Mouse (Mus musculus) MEL (cell line): Measurements from ENCODE around the gene Dnal4. TPM values are rescaled to one million over a fixed set of nuclear protein-coding genes. Genes with fewer than 3 reads are reported as not detected.

Experiments
- DNase-seq: peaks from one replicate; pipeline ENCODE4 v3.0.0; 2011; ENCODE audit warnings: low read depth, low spot score
- H3K27ac ChIP-seq: 2 replicates; pipeline ENCODE4 v1.5.1; 2012; ENCODE audit warnings: low read depth, mild to moderate bottlenecking, control low read depth, low read length, moderate library complexity; ENCODE audit not compliant: control insufficient read depth
- H3K27me3 ChIP-seq, 2 experiments: fragments of 150-350 bp in 1 of 2; sonication (generic) in 1 of 2; 2 replicates each; pipeline ENCODE4 v1.6.1; 2012; ENCODE audit warnings: low read length in 2 of 2, mild to moderate bottlenecking in 2 of 2, improper control_type of control experiment in 1 of 2, moderate library complexity in 1 of 2; ENCODE audit not compliant: insufficient read depth in 2 of 2, control insufficient read depth in 1 of 2
- H3K36me3 ChIP-seq, 2 experiments: 2 replicates each; pipeline ENCODE4 v1.6.1; 2012 to 2014; ENCODE audit warnings: low read length in 2 of 2, improper control_type of control experiment in 1 of 2, inconsistent platforms in 1 of 2, mild to moderate bottlenecking in 1 of 2; ENCODE audit not compliant: insufficient read depth in 2 of 2, control insufficient read depth in 1 of 2
- H3K4me1 ChIP-seq, 2 experiments: fragments of 150-350 bp in 1 of 2; sonication (generic) in 1 of 2; 2 replicates each; pipeline ENCODE4 v1.6.1; 2012; ENCODE audit warnings: low read length in 2 of 2, improper control_type of control experiment in 1 of 2, mild to moderate bottlenecking in 1 of 2; ENCODE audit not compliant: insufficient read depth in 2 of 2, control insufficient read depth in 1 of 2
- H3K4me3 ChIP-seq, 2 experiments: fragments of 150-350 bp in 1 of 2; sonication (generic) in 1 of 2; 2 replicates each; pipeline ENCODE4 v1.5.1; 2012; ENCODE audit warnings: low read depth in 2 of 2, low read length in 2 of 2, mild to moderate bottlenecking in 2 of 2, moderate library complexity in 2 of 2, control low read depth in 1 of 2, improper control_type of control experiment in 1 of 2; ENCODE audit not compliant: control insufficient read depth in 1 of 2, insufficient read depth in 1 of 2
- H3K79me2 ChIP-seq: 2 replicates; pipeline ENCODE4 v1.6.1; 2012; ENCODE audit warnings: mild to moderate bottlenecking, low read length, moderate library complexity; ENCODE audit not compliant: control insufficient read depth, poor library complexity, insufficient read depth
- H3K9ac ChIP-seq: 2 replicates; pipeline ENCODE4 v1.6.1; 2012; ENCODE audit warnings: low read depth, mild to moderate bottlenecking, control low read depth, low read length, moderate library complexity; ENCODE audit not compliant: control insufficient read depth, poor library complexity, severe bottlenecking
- H3K9me3 ChIP-seq: fragments of 150-350 bp; sonication (generic); replicated peaks from 2 replicates; pipeline ENCODE4 v1.6.1; 2012; ENCODE audit warnings: mild to moderate bottlenecking, low read length, improper control_type of control experiment, moderate library complexity; ENCODE audit not compliant: insufficient read depth
- CTCF ChIP-seq, 3 experiments: IDR thresholded peaks in 2 of 3; conservative IDR thresholded peaks in 1 of 3; 2 replicates each; pipeline ENCODE4 v1.5.1; 2011 to 2012; ENCODE audit warnings: low read length in 3 of 3, low read depth in 2 of 3, mild to moderate bottlenecking in 2 of 3, improper control_type of control experiment in 1 of 3, inconsistent platforms in 1 of 3, mixed read lengths in 1 of 3, moderate library complexity in 1 of 3; ENCODE audit not compliant: control insufficient read depth in 1 of 3, insufficient read depth in 1 of 3, poor library complexity in 1 of 3, severe bottlenecking in 1 of 3
- E2F4 ChIP-seq: IDR thresholded peaks from 2 replicates; pipeline ENCODE4 v1.6.1; 2011; ENCODE audit warnings: low read depth, low read length, improper control_type of control experiment, borderline replicate concordance
- ELF1 ChIP-seq: IDR thresholded peaks from 2 replicates; pipeline ENCODE4 v1.6.1; 2014; ENCODE audit warnings: low read depth, mild to moderate bottlenecking, inconsistent platforms, low read length, improper control_type of control experiment, moderate library complexity
- EP300 ChIP-seq, 2 experiments: IDR thresholded peaks; 2 replicates each; pipeline ENCODE4 v1.6.1; 2011; ENCODE audit warnings: improper control_type of control experiment in 2 of 2, low read length in 2 of 2, low read depth in 1 of 2, mild to moderate bottlenecking in 1 of 2
- GABPA ChIP-seq: IDR thresholded peaks from 2 replicates; pipeline ENCODE4 v1.6.1; 2012; ENCODE audit warnings: low read depth, mild to moderate bottlenecking, inconsistent platforms, low read length, improper control_type of control experiment, moderate library complexity
- HCFC1 ChIP-seq: IDR thresholded peaks from 2 replicates; pipeline ENCODE4 v1.6.1; 2012; ENCODE audit warnings: low read depth, mild to moderate bottlenecking, inconsistent platforms, low read length, improper control_type of control experiment, moderate library complexity
- MAFK ChIP-seq: IDR thresholded peaks from 2 replicates; pipeline ENCODE4 v1.6.1; 2011; ENCODE audit warnings: low read depth, mild to moderate bottlenecking, low read length, improper control_type of control experiment, borderline replicate concordance
- MAZ ChIP-seq: IDR thresholded peaks from 2 replicates; pipeline ENCODE4 v1.6.1; 2012; ENCODE audit warnings: low read depth, mild to moderate bottlenecking, inconsistent platforms, low read length, improper control_type of control experiment
- MEF2A ChIP-seq: IDR thresholded peaks from 2 replicates; pipeline ENCODE4 v1.6.1; 2014; ENCODE audit warnings: low read depth, mild to moderate bottlenecking, inconsistent platforms, low read length, improper control_type of control experiment; ENCODE audit not compliant: poor library complexity, insufficient replicate concordance, severe bottlenecking; ENCODE audit errors: extremely low read depth
- MXI1 ChIP-seq: IDR thresholded peaks from 2 replicates; pipeline ENCODE4 v1.6.1; 2011; ENCODE audit warnings: mild to moderate bottlenecking, low read depth, low read length, improper control_type of control experiment
- MYB ChIP-seq: IDR thresholded peaks from 2 replicates; pipeline ENCODE4 v1.6.1; 2011; ENCODE audit warnings: mild to moderate bottlenecking, low read depth, low read length, improper control_type of control experiment
- MYC ChIP-seq: IDR thresholded peaks from 2 replicates; pipeline ENCODE4 v1.6.1; 2011; ENCODE audit warnings: low read depth, mild to moderate bottlenecking, low read length, improper control_type of control experiment, moderate library complexity
- NRF1 ChIP-seq: IDR thresholded peaks from 2 replicates; pipeline ENCODE4 v1.6.1; 2014; ENCODE audit warnings: low read depth, mild to moderate bottlenecking, inconsistent platforms, low read length, improper control_type of control experiment, moderate library complexity; ENCODE audit not compliant: poor library complexity, insufficient read depth, severe bottlenecking
- POLR2A ChIP-seq, 2 experiments: IDR thresholded peaks; 2 replicates each; pipeline ENCODE4 v1.6.1; 2011 to 2012; ENCODE audit warnings: low read length in 2 of 2, mild to moderate bottlenecking in 2 of 2, control low read depth in 1 of 2, improper control_type of control experiment in 1 of 2, low read depth in 1 of 2, moderate library complexity in 1 of 2; ENCODE audit not compliant: control insufficient read depth in 1 of 2, insufficient read depth in 1 of 2, poor library complexity in 1 of 2
- POLR2AphosphoS5 ChIP-seq: IDR thresholded peaks from 2 replicates; pipeline ENCODE4 v1.6.1; 2012; ENCODE audit warnings: low read depth, borderline replicate concordance, mild to moderate bottlenecking, inconsistent platforms, low read length, moderate library complexity, mixed read lengths
- RAD21 ChIP-seq: IDR thresholded peaks from 2 replicates; pipeline ENCODE4 v1.6.1; 2011; ENCODE audit warnings: mild to moderate bottlenecking, low read depth, low read length, improper control_type of control experiment
- RCOR1 ChIP-seq: IDR thresholded peaks from 2 replicates; pipeline ENCODE4 v1.6.1; 2012; ENCODE audit warnings: low read depth, mild to moderate bottlenecking, inconsistent platforms, low read length, improper control_type of control experiment
- SIN3A ChIP-seq: IDR thresholded peaks from 2 replicates; pipeline ENCODE4 v1.6.1; 2012; ENCODE audit warnings: low read length, improper control_type of control experiment, inconsistent platforms
- SMC3 ChIP-seq: IDR thresholded peaks from 2 replicates; pipeline ENCODE4 v1.6.1; 2011; ENCODE audit warnings: low read depth, low read length, improper control_type of control experiment
- TAL1 ChIP-seq: IDR thresholded peaks from 2 replicates; pipeline ENCODE4 v1.6.1; 2012; ENCODE audit warnings: mild to moderate bottlenecking, inconsistent platforms, low read length, moderate library complexity, mixed read lengths
- TBP ChIP-seq: IDR thresholded peaks from 2 replicates; pipeline ENCODE4 v1.8.0; 2011; ENCODE audit warnings: low read depth, low read length, improper control_type of control experiment
- TCF12 ChIP-seq: IDR thresholded peaks from 2 replicates; pipeline ENCODE4 v1.6.1; 2014; ENCODE audit warnings: low read depth, mild to moderate bottlenecking, inconsistent platforms, low read length, improper control_type of control experiment, moderate library complexity
- USF1 ChIP-seq: IDR thresholded peaks from 2 replicates; pipeline ENCODE4 v1.6.1; 2014; ENCODE audit warnings: low read depth, mild to moderate bottlenecking, inconsistent platforms, low read length, improper control_type of control experiment, moderate library complexity
- ZC3H11A ChIP-seq: IDR thresholded peaks from 2 replicates; pipeline ENCODE4 v1.6.1; 2012; ENCODE audit warnings: low read depth, mild to moderate bottlenecking, inconsistent platforms, low read length, improper control_type of control experiment
- ZKSCAN1 ChIP-seq: IDR thresholded peaks from 2 replicates; pipeline ENCODE4 v1.6.1; 2012; ENCODE audit warnings: low read depth, mild to moderate bottlenecking, inconsistent platforms, low read length, improper control_type of control experiment, moderate library complexity
- ZMIZ1 ChIP-seq: IDR thresholded peaks from 2 replicates; pipeline ENCODE4 v1.6.1; 2012; ENCODE audit warnings: low read depth, mild to moderate bottlenecking, inconsistent platforms, low read length, improper control_type of control experiment, moderate library complexity
- ZNF384 ChIP-seq: IDR thresholded peaks from 2 replicates; pipeline ENCODE4 v1.6.1; 2012; ENCODE audit warnings: low read depth, mild to moderate bottlenecking, inconsistent platforms, low read length, improper control_type of control experiment
- polyA plus RNA-seq, 2 experiments: library from polyadenylated mRNA; stranded (reverse) in 1 of 2; unstranded in 1 of 2; fragments of >175 nt in 1 of 2; fragments of >200 nt in 1 of 2; gene quantifications; 2 replicates each; pipeline versions ENCODE4 v1.2.1 to v1.2.4; 2012; ENCODE audit warnings: low replicate concordance in 2 of 2, low read depth in 1 of 2; ENCODE audit not compliant: insufficient read length in 2 of 2, insufficient read depth in 1 of 2, missing spikeins in 1 of 2
- total RNA-seq: library from RNA; depleted of rRNA; stranded (reverse); fragments of 300-350 nt; gene quantifications from 2 replicates; pipeline ENCODE4 v1.2.3, GENCODE M21; 2012

The Dnal4 gene
- total and polyA plus RNA-seq, 3 experiments: 19.5 to 30.0 TPM; not detected in 1

GRCm38 (mm10) chr15:79767327-79767961 lies 10.2 kb downstream of the Dnal4 start:
- Histone ChIP-seq H3K4me3 (no peak overlapping the region), H3K27me3 (no peaks in the 10 kb centered on the region), H3K4me1 (no peaks in the 10 kb centered on the region), H3K79me2 (no peaks in the 10 kb centered on the region), H3K36me3 (no peaks in the 10 kb centered on the region), H3K9ac (no peak overlapping the region), H3K27ac (no peak overlapping the region), H3K9me3 (no peaks in the 10 kb centered on the region)
- DNase-seq: no peak
- TF ChIP-seq SMC3: no peak
- TF ChIP-seq ELF1: no peak
- TF ChIP-seq TBP: no peak
- no peak for TF ChIP-seq MYB
- TF ChIP-seq MXI1: no peak
- TF ChIP-seq MYC: no peak
- TF ChIP-seq SIN3A: no peak
- no peak for TF ChIP-seq CTCF (IDR thresholded peaks at IDR 0.05 in 2 of 3, conservative IDR thresholded peaks at IDR 0.05 in 1 of 3; ENCODE audit: control insufficient read depth in 1 of 3, insufficient read depth in 1 of 3, low read depth in 2 of 3, low read length in 3 of 3, poor library complexity in 1 of 3, severe bottlenecking in 1 of 3)
- no peak for TF ChIP-seq HCFC1
- no peak for TF ChIP-seq ZC3H11A
- TF ChIP-seq POLR2AphosphoS5: no peak
- no peak for TF ChIP-seq E2F4
- TF ChIP-seq ZNF384: no peak
- no peak for TF ChIP-seq RCOR1
- no peak for TF ChIP-seq EP300 (IDR thresholded peaks at IDR 0.05; ENCODE audit: low read depth in 1 of 2, low read length in 2 of 2)
- no peak for TF ChIP-seq TCF12

GRCm38 (mm10) chr15:79766586-79767071 lies 11.0 kb downstream of the Dnal4 start:
- Histone ChIP-seq H3K27ac (no peak overlapping the region), H3K79me2 (no peaks in the 10 kb centered on the region), H3K9me3 (no peaks in the 10 kb centered on the region), H3K36me3 (no peaks in the 10 kb centered on the region), H3K9ac (no peak overlapping the region), H3K4me3 (no peak overlapping the region), H3K27me3 (no peaks in the 10 kb centered on the region), H3K4me1 (no peaks in the 10 kb centered on the region)
- TF ChIP-seq RAD21 (no peak), SIN3A (no peak), MAZ (no peak), ELF1 (no peak), ZKSCAN1 (no peak), GABPA (no peak), RCOR1 (no peak), EP300 (IDR thresholded peaks at IDR 0.05; ENCODE audit: low read depth in 1 of 2, low read length in 2 of 2) (no peak), POLR2A (IDR thresholded peaks at IDR 0.05; ENCODE audit: control insufficient read depth in 1 of 2, insufficient read depth in 1 of 2, low read depth in 1 of 2, low read length in 2 of 2, poor library complexity in 1 of 2) (no peak), MXI1 (no peak), USF1 (no peak), NRF1 (no peak), TAL1 (no peak), CTCF (IDR thresholded peaks at IDR 0.05 in 2 of 3, conservative IDR thresholded peaks at IDR 0.05 in 1 of 3; ENCODE audit: control insufficient read depth in 1 of 3, insufficient read depth in 1 of 3, low read depth in 2 of 3, low read length in 3 of 3, poor library complexity in 1 of 3, severe bottlenecking in 1 of 3) (no peak), MEF2A (no peak), MAFK (no peak), ZMIZ1 (no peak), ZNF384 (no peak), TCF12 (no peak)
- no peak for DNase-seq
